In genomic region chr16:33167537-33167936, GRCm38 (mm10) we compare ENCODE assay signal across 13 mouse cellular contexts. TPM values are rescaled to one million over a fixed set of nuclear protein-coding genes. Genes with fewer than 3 reads are reported as not detected.
DNase-seq lines count a peak whose midpoint lies in the region; ATAC-seq and TF ChIP-seq lines count a peak whose summit lies in the region.
"Had no signal": no experiment of that assay in that cellular context is flagged by ENCODE, and none has a peak within 500 bp of the region (broad histone marks: within the 10 kb centered on the region; RNA-seq: fewer than 3 reads in every experiment).

No protein-coding gene starts in this region.

- H3K9me3 ChIP-seq in kidney, postnatal 0 days (replicated peaks; ENCODE audit: low read length), result no peaks in the 10 kb centered on the region
- H3K9me3 ChIP-seq in midbrain, postnatal 0 days (ENCODE audit: low read length), result no peaks in the 10 kb centered on the region
- no peaks in the 10 kb centered on the region for H3K9me3 ChIP-seq in midbrain, embryonic 15.5 days
- no peaks in the 10 kb centered on the region for H3K9me3 ChIP-seq in MEL (replicated peaks; ENCODE audit: insufficient read depth, low read length)
- H3K9me3 ChIP-seq in liver, postnatal 0 days (ENCODE audit: low read length), result no peaks in the 10 kb centered on the region
- H3K9me3 ChIP-seq: G1E; heart, embryonic 13.5 days; hindbrain, embryonic 13.5 days; stomach, embryonic 15.5 days had no signal

- no peak for TF ChIP-seq POLR2A in MEL (IDR thresholded peaks at IDR 0.05; ENCODE audit: control insufficient read depth in 1 of 2, insufficient read depth in 1 of 2, low read depth in 1 of 2, low read length in 2 of 2, poor library complexity in 1 of 2)

- H3K9ac ChIP-seq in kidney, postnatal 0 days (ENCODE audit: low read depth, low read length), result no peak overlapping the region
- no peak overlapping the region for H3K9ac ChIP-seq in midbrain, postnatal 0 days (replicated peaks; ENCODE audit: low read length, poor library complexity, severe bottlenecking)
- no peak overlapping the region for H3K9ac ChIP-seq in midbrain, embryonic 15.5 days
- H3K9ac ChIP-seq in MEL (ENCODE audit: control insufficient read depth, low read depth, low read length, poor library complexity, severe bottlenecking), result no peak overlapping the region
- H3K9ac ChIP-seq in liver, postnatal 0 days (replicated peaks), result no peak overlapping the region
- H3K9ac ChIP-seq: heart, embryonic 13.5 days; hindbrain, embryonic 13.5 days; stomach, embryonic 15.5 days had no signal

- H3K36me3 ChIP-seq in kidney, postnatal 0 days (ENCODE audit: insufficient read depth, low read length), result no peaks in the 10 kb centered on the region
- no peaks in the 10 kb centered on the region for H3K36me3 ChIP-seq in midbrain, postnatal 0 days (ENCODE audit: insufficient read depth, low read length)
- no peaks in the 10 kb centered on the region for H3K36me3 ChIP-seq in midbrain, embryonic 15.5 days (replicated peaks)
- H3K36me3 ChIP-seq in MEL (ENCODE audit: control insufficient read depth in 1 of 2, insufficient read depth in 2 of 2, low read length in 2 of 2), result peaks cover 0 to 2% of the 10 kb centered on the region in 2 experiments; a peak in 1 of 4 replicates
- no peaks in the 10 kb centered on the region for H3K36me3 ChIP-seq in liver, postnatal 0 days (replicated peaks; ENCODE audit: insufficient read depth, low read length)
- H3K36me3 ChIP-seq: G1E; heart, embryonic 13.5 days; hindbrain, embryonic 13.5 days; stomach, embryonic 15.5 days had no signal

- H3K4me1 ChIP-seq in kidney, postnatal 0 days (replicated peaks; ENCODE audit: insufficient read depth, low read length), result no peaks in the 10 kb centered on the region
- no peaks in the 10 kb centered on the region; the same call in 1 of the 2 replicates for H3K4me1 ChIP-seq in midbrain, postnatal 0 days (ENCODE audit: insufficient read depth, low read length)
- no peaks in the 10 kb centered on the region for H3K4me1 ChIP-seq in midbrain, embryonic 15.5 days
- peaks cover 0 to 9% of the 10 kb centered on the region in 2 experiments for H3K4me1 ChIP-seq in MEL (ENCODE audit: control insufficient read depth in 1 of 2, insufficient read depth in 2 of 2, low read length in 2 of 2)
- H3K4me1 ChIP-seq in liver, postnatal 0 days (ENCODE audit: insufficient read depth), result peaks cover 3% of the 10 kb centered on the region; the same call in 1 of the 2 replicates
- H3K4me1 ChIP-seq: hindbrain, embryonic 13.5 days; stomach, embryonic 15.5 days had no signal

- no peaks in the 10 kb centered on the region for H3K27me3 ChIP-seq in kidney, postnatal 0 days (ENCODE audit: insufficient read depth, low read length)
- H3K27me3 ChIP-seq in midbrain, postnatal 0 days (ENCODE audit: insufficient read depth, low read length), result no peaks in the 10 kb centered on the region
- no peaks in the 10 kb centered on the region for H3K27me3 ChIP-seq in midbrain, embryonic 15.5 days (replicated peaks)
- H3K27me3 ChIP-seq in MEL (ENCODE audit: control insufficient read depth in 1 of 2, insufficient read depth in 2 of 2, low read length in 2 of 2), result no peaks in the 10 kb centered on the region
- no peaks in the 10 kb centered on the region for H3K27me3 ChIP-seq in liver, postnatal 0 days (ENCODE audit: insufficient read depth, low read length)
- H3K27me3 ChIP-seq: heart, embryonic 13.5 days; hindbrain, embryonic 13.5 days; stomach, embryonic 15.5 days had no signal

- H3K4me3 ChIP-seq in kidney, postnatal 0 days (replicated peaks; ENCODE audit: low read depth, low read length), result no peak overlapping the region
- H3K4me3 ChIP-seq in midbrain, postnatal 0 days (ENCODE audit: low read depth, low read length), result no peak overlapping the region
- no peak overlapping the region for H3K4me3 ChIP-seq in midbrain, embryonic 15.5 days
- no peak overlapping the region for H3K4me3 ChIP-seq in MEL (ENCODE audit: control insufficient read depth in 1 of 2, insufficient read depth in 1 of 2, low read depth in 2 of 2, low read length in 2 of 2)
- no peak overlapping the region for H3K4me3 ChIP-seq in liver, postnatal 0 days (ENCODE audit: low read depth, low read length)
- H3K4me3 ChIP-seq: heart, embryonic 13.5 days; hindbrain, embryonic 13.5 days; stomach, embryonic 15.5 days had no signal

- peak; percentile 49 for TF ChIP-seq RAD21 in MEL (IDR thresholded peaks at IDR 0.05; ENCODE audit: low read depth, low read length)

- TF ChIP-seq EP300 in MEL (IDR thresholded peaks at IDR 0.05; ENCODE audit: low read depth in 1 of 2, low read length in 2 of 2), result no peak
- TF ChIP-seq EP300 in liver, postnatal 0 days (IDR thresholded peaks at IDR 0.05; ENCODE audit: low read depth), result no peak

- no peak for DNase-seq in kidney, postnatal 0 days (ENCODE audit: low spot score)
- DNase-seq in kidney, adult 11 months, result no peak
- no peak for DNase-seq in midbrain, postnatal 0 days (ENCODE audit: low spot score)
- peak; percentile 27 for DNase-seq in MEL (ENCODE audit: low read depth, low spot score)
- DNase-seq in liver, postnatal 0 days, result no peak
- DNase-seq in adrenal gland, adult 8-10 months, result no peak
- no peak for DNase-seq in cerebellum, adult 18-20 months

- no peaks in the 10 kb centered on the region for H3K79me2 ChIP-seq in MEL (ENCODE audit: control insufficient read depth, insufficient read depth, low read length, poor library complexity)

- 38% methylated on average over 5 of the region's 5 CpGs for WGBS in kidney, postnatal 0 days
- 41% methylated on average over 5 of the region's 5 CpGs for WGBS in midbrain, postnatal 0 days
- WGBS in midbrain, embryonic 15.5 days, result 50% methylated on average over 5 of the region's 5 CpGs
- 43% methylated on average over 5 of the region's 5 CpGs for WGBS in liver, postnatal 0 days (ENCODE audit: insufficient replicate concordance)

- H3K4me2 ChIP-seq in kidney, postnatal 0 days (ENCODE audit: low read length), result no peak overlapping the region
- H3K4me2 ChIP-seq in midbrain, postnatal 0 days (ENCODE audit: low read depth, low read length, poor library complexity, severe bottlenecking), result no peak overlapping the region
- H3K4me2 ChIP-seq in midbrain, embryonic 15.5 days, result no peak overlapping the region
- H3K4me2 ChIP-seq in liver, postnatal 0 days (ENCODE audit: low read depth, low read length), result no peak overlapping the region
- H3K4me2 ChIP-seq: heart, embryonic 13.5 days; hindbrain, embryonic 13.5 days; stomach, embryonic 15.5 days had no signal

- no peak overlapping the region for H3K27ac ChIP-seq in kidney, postnatal 0 days
- no peak overlapping the region for H3K27ac ChIP-seq in midbrain, postnatal 0 days (ENCODE audit: low read depth, low read length)
- no peak overlapping the region for H3K27ac ChIP-seq in midbrain, embryonic 15.5 days
- no peak overlapping the region for H3K27ac ChIP-seq in MEL (ENCODE audit: control insufficient read depth, low read depth, low read length)
- no peak overlapping the region for H3K27ac ChIP-seq in liver, postnatal 0 days (ENCODE audit: low read depth)
- H3K27ac ChIP-seq: heart, embryonic 13.5 days; hindbrain, embryonic 13.5 days; macrophage; stomach, embryonic 15.5 days had no signal

- ATAC-seq in kidney, postnatal 0 days (replicated peaks; ENCODE audit: low FRiP score, low read depth), result no peak
- no peak for ATAC-seq in midbrain, postnatal 0 days (ENCODE audit: low FRiP score)
- ATAC-seq in midbrain, embryonic 15.5 days (replicated peaks), result no peak
- ATAC-seq in liver, postnatal 0 days, result no peak

- TF ChIP-seq CTCF in kidney, postnatal 0 days (IDR thresholded peaks at IDR 0.05; ENCODE audit: low read depth), result peak; percentile 65
- TF ChIP-seq CTCF in midbrain, postnatal 0 days (IDR thresholded peaks at IDR 0.05), result peak; percentile 71
- TF ChIP-seq CTCF in MEL (IDR thresholded peaks at IDR 0.05 in 2 of 3, conservative IDR thresholded peaks at IDR 0.05 in 1 of 3; ENCODE audit: control insufficient read depth in 1 of 3, insufficient read depth in 1 of 3, low read depth in 2 of 3, low read length in 3 of 3, poor library complexity in 1 of 3, severe bottlenecking in 1 of 3), result peak; percentile 44 to 85 (median 69); a peak in 5 of 6 replicates
- TF ChIP-seq CTCF in liver, postnatal 0 days (IDR thresholded peaks at IDR 0.05; ENCODE audit: low read depth), result peak; percentile 61

TF ChIP-seq in MEL, 35 proteins besides CTCF, POLR2A, EP300 and RAD21:
- TF ChIP-seq MEF2A (IDR thresholded peaks at IDR 0.05; ENCODE audit: extremely low read depth, insufficient replicate concordance, low read depth, low read length, poor library complexity, severe bottlenecking) (no peak), ZNF384 (IDR thresholded peaks at IDR 0.05; ENCODE audit: low read depth, low read length) (0 out of 2 replicates have a peak, but pooled peaks have one; percentile 20), SMC3 (IDR thresholded peaks at IDR 0.05; ENCODE audit: low read depth, low read length) (peak; percentile 67), POLR2AphosphoS2 (IDR thresholded peaks at IDR 0.05; ENCODE audit: low read length) (no peak), MXI1 (IDR thresholded peaks at IDR 0.05; ENCODE audit: low read depth, low read length) (no peak), MAZ (IDR thresholded peaks at IDR 0.05; ENCODE audit: low read depth, low read length) (no peak)
TF ChIP-seq in MEL: peak in this region for 2.

RNA-seq across cellular contexts. Expression of gene Osbpl11, which starts 17.3 kb away (rescaled TPM):
- polyA plus RNA-seq in kidney, postnatal 0 days (2015; fragmentation: Nextera tagmentation; extraction: Ambion mirVana), result 16.9 and 17.8 TPM in 2 replicates
- 25.1 TPM in 2 replicates for total RNA-seq in midbrain, postnatal 0 days (2014; rRNA removed)
- 11.7 and 12.0 TPM in 2 replicates for polyA plus RNA-seq in midbrain, postnatal 0 days (2015; fragmentation: Nextera tagmentation; extraction: Ambion mirVana)
- 20.0 and 21.4 TPM in 2 replicates for polyA plus RNA-seq in midbrain, embryonic 15.5 days (2015; fragmentation: Nextera tagmentation; extraction: Ambion mirVana)
- total RNA-seq in MEL (2012; rRNA removed), result 6.9 and 7.1 TPM in 2 replicates
- polyA plus RNA-seq in MEL (2012; ENCODE audit: insufficient read depth in 1 of 2, insufficient read length in 2 of 2, low read depth in 1 of 2, low replicate concordance in 2 of 2, missing spikeins in 1 of 2), result 10 to 100 TPM in 1 of 2 experiments, not detected in 1; 10.3 TPM
- polyA plus RNA-seq in liver, postnatal 0 days (2015; fragmentation: Nextera tagmentation; extraction: Ambion mirVana), result 6.2 and 6.3 TPM in 2 replicates
- total RNA-seq in adrenal gland, adult 8-10 months (2022), result 10 to 100 TPM; 34.5 to 41.2 (median 37.7) TPM
